10 mouse cellular contexts compared by ENCODE assay signal in genomic region chr3:60499157-60499578, GRCm38 (mm10). TPM values are rescaled to one million over a fixed set of nuclear protein-coding genes. Genes with fewer than 3 reads are reported as not detected.
DNase-seq lines count a peak whose midpoint lies in the region; ATAC-seq lines count a peak whose summit lies in the region.
"Had no signal": no experiment of that assay in that cellular context is flagged by ENCODE, and none has a peak within 500 bp of the region (broad histone marks: within the 10 kb centered on the region; RNA-seq: fewer than 3 reads in every experiment).

No protein-coding gene starts in this region.

- H3K4me2 ChIP-seq in kidney, embryonic 15.5 days, result 0 out of 2 replicates have a peak overlapping the region, but pooled peaks have one; percentile 72
- H3K4me2 ChIP-seq in heart, embryonic 12.5 days, result peak overlapping the region; percentile 89
- no peak overlapping the region for H3K4me2 ChIP-seq in hindbrain, embryonic 12.5 days (replicated peaks)

- no peaks in the 10 kb centered on the region for H3K9me3 ChIP-seq in kidney, embryonic 15.5 days (replicated peaks)
- no peaks in the 10 kb centered on the region for H3K9me3 ChIP-seq in heart, embryonic 12.5 days (replicated peaks)
- no peaks in the 10 kb centered on the region for H3K9me3 ChIP-seq in hindbrain, embryonic 12.5 days (replicated peaks)
- H3K9me3 ChIP-seq: embryonic facial prominence, embryonic 13.5 days; limb, embryonic 15.5 days had no signal

- no peak for DNase-seq in kidney, adult 18-20 months
- peak; percentile 29 for DNase-seq in adipocyte (ENCODE audit: low spot score)
- DNase-seq in lung, postnatal 10 days, result peak; percentile 32
- no peak for DNase-seq in testis, postnatal 14 days (ENCODE audit: low spot score)
- no peak for DNase-seq in spleen, adult 18-20 months

- no peak overlapping the region for H3K9ac ChIP-seq in kidney, embryonic 15.5 days
- H3K9ac ChIP-seq in heart, embryonic 12.5 days, result no peak overlapping the region
- no peak overlapping the region for H3K9ac ChIP-seq in hindbrain, embryonic 12.5 days
- H3K9ac ChIP-seq: limb, embryonic 15.5 days had no signal

- peaks cover 35% of the 10 kb centered on the region for H3K4me1 ChIP-seq in kidney, embryonic 15.5 days
- peaks cover 32% of the 10 kb centered on the region for H3K4me1 ChIP-seq in heart, embryonic 12.5 days (replicated peaks)
- H3K4me1 ChIP-seq in hindbrain, embryonic 12.5 days, result peaks cover 28% of the 10 kb centered on the region

- no peaks in the 10 kb centered on the region for H3K27me3 ChIP-seq in kidney, embryonic 15.5 days
- H3K27me3 ChIP-seq in heart, embryonic 12.5 days (replicated peaks), result no peaks in the 10 kb centered on the region
- H3K27me3 ChIP-seq in hindbrain, embryonic 12.5 days, result no peaks in the 10 kb centered on the region
- H3K27me3 ChIP-seq: embryonic facial prominence, embryonic 13.5 days; limb, embryonic 15.5 days had no signal

- no peak overlapping the region for H3K4me3 ChIP-seq in kidney, embryonic 15.5 days (replicated peaks)
- no peak overlapping the region for H3K4me3 ChIP-seq in heart, embryonic 12.5 days
- no peak overlapping the region for H3K4me3 ChIP-seq in hindbrain, embryonic 12.5 days

- WGBS in kidney, embryonic 15.5 days, result 71% methylated on average over 6 of the region's 6 CpGs
- 35% methylated on average over 6 of the region's 6 CpGs for WGBS in heart, embryonic 12.5 days
- 79% methylated on average over 6 of the region's 6 CpGs for WGBS in hindbrain, embryonic 12.5 days

- ATAC-seq in kidney, embryonic 15.5 days (replicated peaks; ENCODE audit: low FRiP score), result no peak
- no peak for ATAC-seq in heart, embryonic 12.5 days (ENCODE audit: insufficient number of reproducible peaks, low FRiP score)
- ATAC-seq in hindbrain, embryonic 12.5 days (ENCODE audit: low FRiP score), result no peak

- H3K36me3 ChIP-seq in kidney, embryonic 15.5 days, result no peaks in the 10 kb centered on the region
- no peaks in the 10 kb centered on the region for H3K36me3 ChIP-seq in heart, embryonic 12.5 days
- no peaks in the 10 kb centered on the region for H3K36me3 ChIP-seq in hindbrain, embryonic 12.5 days
- H3K36me3 ChIP-seq: embryonic facial prominence, embryonic 13.5 days; limb, embryonic 15.5 days had no signal

- peak overlapping the region; percentile 96 for H3K27ac ChIP-seq in kidney, embryonic 15.5 days
- peak overlapping the region; percentile 100; the same call in 1 of the 2 replicates for H3K27ac ChIP-seq in heart, embryonic 12.5 days (ENCODE audit: poor library complexity, severe bottlenecking)
- H3K27ac ChIP-seq in hindbrain, embryonic 12.5 days, result no peak overlapping the region
- H3K27ac ChIP-seq: embryonic facial prominence, embryonic 13.5 days had no signal

RNA-seq across cellular contexts. Expression of gene Mbnl1, which starts 26.5 kb away (rescaled TPM):
- 78.8 and 89.4 TPM in 2 replicates for polyA plus RNA-seq in kidney, embryonic 15.5 days (2015; fragmentation: Nextera tagmentation; extraction: Ambion mirVana)
- polyA plus RNA-seq in heart, embryonic 12.5 days (2016; fragmentation: Nextera tagmentation; extraction: Ambion mirVana), result 77.4 and 78.4 TPM in 2 replicates
- 46.9 and 56.2 TPM in 2 replicates for polyA plus RNA-seq in hindbrain, embryonic 12.5 days (2016; fragmentation: Nextera tagmentation; extraction: Ambion mirVana)

Comparison
In these comparisons a context has a peak if more than half of its experiments do, and no peak if none do; other contexts are left out.
1. DNase-seq: peak in adipocyte (single experiment) and lung, postnatal 10 days (single experiment); none in kidney, adult 18-20 months (single experiment), testis, postnatal 14 days (single experiment) and spleen, adult 18-20 months (0 of 2).